Mouse (Mus musculus): Measurements from ENCODE around the gene Pld4.
A peak's percentile ranks its signal among the peaks of the same experiment; 100 is the strongest.

Pld4 gene

GRCm38 (mm10) chr12:112722240-112723027 lies 38.0 kb upstream of the Pld4 start:
- H3K4me3 ChIP-seq (replicated peaks; ENCODE audit: low read length) = peak overlapping the region; percentile 93
- H3K27me3 ChIP-seq (ENCODE audit: insufficient read depth, low read length) = peaks cover 22% of the 10 kb centered on the region
- H3K4me1 ChIP-seq (replicated peaks; ENCODE audit: low read depth, low read length) = peaks cover 52% of the 10 kb centered on the region
- H3K9me3 ChIP-seq (ENCODE audit: low read length) = no peaks in the 10 kb centered on the region
- TF ChIP-seq CTCF (conservative IDR thresholded peaks at IDR 0.05; ENCODE audit: low read length) (no peak), NANOG (IDR thresholded peaks at IDR 0.05; ENCODE audit: borderline replicate concordance, low read length) (no peak), POU5F1 (IDR thresholded peaks at IDR 0.05; ENCODE audit: borderline replicate concordance, low read length) (no peak)
- H3K36me3 ChIP-seq (ENCODE audit: insufficient read depth, low read length) = peaks cover 29% of the 10 kb centered on the region

GRCm38 (mm10) chr12:112723028-112723330 lies 37.5 kb upstream of the Pld4 start:
- Histone ChIP-seq H3K9me3 (ENCODE audit: low read length) (no peaks in the 10 kb centered on the region), H3K27me3 (ENCODE audit: insufficient read depth, low read length) (peaks cover 22% of the 10 kb centered on the region), H3K36me3 (ENCODE audit: insufficient read depth, low read length) (peaks cover 34% of the 10 kb centered on the region), H3K4me3 (replicated peaks; ENCODE audit: low read length) (peak overlapping the region; percentile 93), H3K4me1 (replicated peaks; ENCODE audit: low read depth, low read length) (peaks cover 47% of the 10 kb centered on the region)
- TF ChIP-seq CTCF (conservative IDR thresholded peaks at IDR 0.05; ENCODE audit: low read length) (no peak), POU5F1 (IDR thresholded peaks at IDR 0.05; ENCODE audit: borderline replicate concordance, low read length) (no peak), NANOG (IDR thresholded peaks at IDR 0.05; ENCODE audit: borderline replicate concordance, low read length) (no peak)

- no peaks in the 10 kb centered on the region for H3K9me3 ChIP-seq (ENCODE audit: low read length)
- peak overlapping the region; percentile 93; the same call in 1 of the 2 replicates for H3K4me3 ChIP-seq (replicated peaks; ENCODE audit: low read length)
- TF ChIP-seq POU5F1 (IDR thresholded peaks at IDR 0.05; ENCODE audit: borderline replicate concordance, low read length) = no peak
- TF ChIP-seq NANOG (IDR thresholded peaks at IDR 0.05; ENCODE audit: borderline replicate concordance, low read length) = no peak
- no peak for TF ChIP-seq CTCF (conservative IDR thresholded peaks at IDR 0.05; ENCODE audit: low read length)
- H3K4me1 ChIP-seq (replicated peaks; ENCODE audit: low read depth, low read length) = peaks cover 47% of the 10 kb centered on the region
- peaks cover 22% of the 10 kb centered on the region for H3K27me3 ChIP-seq (ENCODE audit: insufficient read depth, low read length)
- H3K36me3 ChIP-seq (ENCODE audit: insufficient read depth, low read length) = peaks cover 34% of the 10 kb centered on the region
Observed at GRCm38 (mm10) chr12:112723445-112723844, 37.0 kb upstream of the Pld4 start.

GRCm38 (mm10) chr12:112724077-112724805 lies 36.2 kb upstream of the Pld4 start:
- Histone ChIP-seq H3K36me3 (ENCODE audit: insufficient read depth, low read length) (peaks cover 35% of the 10 kb centered on the region), H3K27me3 (ENCODE audit: insufficient read depth, low read length) (peaks cover 20% of the 10 kb centered on the region), H3K4me3 (replicated peaks; ENCODE audit: low read length) (no peak overlapping the region), H3K9me3 (ENCODE audit: low read length) (no peaks in the 10 kb centered on the region), H3K4me1 (replicated peaks; ENCODE audit: low read depth, low read length) (peaks cover 42% of the 10 kb centered on the region)
- TF ChIP-seq NANOG (IDR thresholded peaks at IDR 0.05; ENCODE audit: borderline replicate concordance, low read length) (no peak), CTCF (conservative IDR thresholded peaks at IDR 0.05; ENCODE audit: low read length) (peak; percentile 94), POU5F1 (IDR thresholded peaks at IDR 0.05; ENCODE audit: borderline replicate concordance, low read length) (no peak)

- Histone ChIP-seq H3K27me3 (ENCODE audit: insufficient read depth, low read length) (peaks cover 9% of the 10 kb centered on the region), H3K36me3 (ENCODE audit: insufficient read depth, low read length) (peaks cover 64% of the 10 kb centered on the region), H3K9me3 (ENCODE audit: low read length) (no peaks in the 10 kb centered on the region), H3K4me1 (replicated peaks; ENCODE audit: low read depth, low read length) (peaks cover 28% of the 10 kb centered on the region), H3K4me3 (replicated peaks; ENCODE audit: low read length) (no peak overlapping the region)
- TF ChIP-seq POU5F1 (IDR thresholded peaks at IDR 0.05; ENCODE audit: borderline replicate concordance, low read length) = no peak
Observed at GRCm38 (mm10) chr12:112727801-112728200, 32.7 kb upstream of the Pld4 start.

- H3K4me1 ChIP-seq (replicated peaks; ENCODE audit: low read depth, low read length) = peaks cover 23% of the 10 kb centered on the region
- peaks cover 81% of the 10 kb centered on the region for H3K36me3 ChIP-seq (ENCODE audit: insufficient read depth, low read length)
- no peak overlapping the region for H3K4me3 ChIP-seq (replicated peaks; ENCODE audit: low read length)
- no peak for TF ChIP-seq POU5F1 (IDR thresholded peaks at IDR 0.05; ENCODE audit: borderline replicate concordance, low read length)
- TF ChIP-seq NANOG (IDR thresholded peaks at IDR 0.05; ENCODE audit: borderline replicate concordance, low read length) = no peak
- TF ChIP-seq CTCF (conservative IDR thresholded peaks at IDR 0.05; ENCODE audit: low read length) = no peak
- H3K27me3 ChIP-seq (ENCODE audit: insufficient read depth, low read length) = no peaks in the 10 kb centered on the region
- H3K9me3 ChIP-seq (ENCODE audit: low read length) = no peaks in the 10 kb centered on the region
Observed at GRCm38 (mm10) chr12:112730808-112731207, 29.6 kb upstream of the Pld4 start.

- Histone ChIP-seq H3K4me1 (replicated peaks; ENCODE audit: low read depth, low read length) (peaks cover 38% of the 10 kb centered on the region), H3K36me3 (ENCODE audit: insufficient read depth, low read length) (peaks cover 82% of the 10 kb centered on the region), H3K27me3 (ENCODE audit: insufficient read depth, low read length) (no peaks in the 10 kb centered on the region), H3K4me3 (replicated peaks; ENCODE audit: low read length) (no peak overlapping the region), H3K9me3 (ENCODE audit: low read length) (no peaks in the 10 kb centered on the region)
- TF ChIP-seq POU5F1 (IDR thresholded peaks at IDR 0.05; ENCODE audit: borderline replicate concordance, low read length) = no peak
- TF ChIP-seq CTCF (conservative IDR thresholded peaks at IDR 0.05; ENCODE audit: low read length) = no peak
- TF ChIP-seq NANOG (IDR thresholded peaks at IDR 0.05; ENCODE audit: borderline replicate concordance, low read length) = no peak
Observed at GRCm38 (mm10) chr12:112732591-112732990, 27.9 kb upstream of the Pld4 start.

- Histone ChIP-seq H3K9me3 (ENCODE audit: low read length) (no peaks in the 10 kb centered on the region), H3K4me3 (replicated peaks; ENCODE audit: low read length) (no peak overlapping the region), H3K4me1 (replicated peaks; ENCODE audit: low read depth, low read length) (peaks cover 55% of the 10 kb centered on the region), H3K36me3 (ENCODE audit: insufficient read depth, low read length) (peaks cover 92% of the 10 kb centered on the region), H3K27me3 (ENCODE audit: insufficient read depth, low read length) (no peaks in the 10 kb centered on the region)
- TF ChIP-seq CTCF (conservative IDR thresholded peaks at IDR 0.05; ENCODE audit: low read length) = no peak
- no peak for TF ChIP-seq POU5F1 (IDR thresholded peaks at IDR 0.05; ENCODE audit: borderline replicate concordance, low read length)
- no peak for TF ChIP-seq NANOG (IDR thresholded peaks at IDR 0.05; ENCODE audit: borderline replicate concordance, low read length)
Observed at GRCm38 (mm10) chr12:112734108-112734820, 26.2 kb upstream of the Pld4 start.

Data from E14TG2a.4 (cell line).